Mouse (Mus musculus) intestine, postnatal 0 days (tissue): ENCODE measurements around the gene Lrrc4c. TPM values are rescaled to one million over a fixed set of nuclear protein-coding genes. Genes with fewer than 3 reads are reported as not detected.

ENCODE experiments used
- ATAC-seq: fragments of 200-750 bp; cut with Nextera tagmentation; 2 replicates; pipeline ENCODE4 v1.8.0; 2017; ENCODE audit warnings: mild to moderate bottlenecking, moderate TSS enrichment, moderate library complexity
- H3K27ac ChIP-seq: fragments of 300-500 bp; sonication (generic); 2 replicates; pipeline ENCODE4 v1.5.1; 2014; ENCODE audit warnings: mild to moderate bottlenecking, low read depth, low read length, moderate library complexity
- H3K27me3 ChIP-seq: fragments of 300-500 bp; sonication (generic); replicated peaks from 2 replicates; pipeline ENCODE4 v1.6.1; 2014; ENCODE audit warnings: low read length, mixed read lengths; ENCODE audit not compliant: control insufficient read depth, insufficient read depth
- H3K36me3 ChIP-seq: fragments of 300-500 bp; sonication (generic); 2 replicates; pipeline ENCODE4 v1.6.1; 2014; ENCODE audit warnings: mild to moderate bottlenecking, moderate library complexity; ENCODE audit not compliant: control insufficient read depth, insufficient read depth
- H3K4me1 ChIP-seq: fragments of 300-500 bp; sonication (generic); replicated peaks from 2 replicates; pipeline ENCODE4 v1.6.1; 2014; ENCODE audit warnings: antibody characterized with exemption, low read length, mixed read lengths; ENCODE audit not compliant: control insufficient read depth, insufficient read depth
- H3K4me2 ChIP-seq: fragments of 300-500 bp; sonication (generic); replicated peaks from 2 replicates; pipeline ENCODE4 v1.6.1; 2014; ENCODE audit warnings: low read depth, mild to moderate bottlenecking, moderate library complexity
- H3K4me3 ChIP-seq: fragments of 300-500 bp; sonication (generic); 2 replicates; pipeline ENCODE4 v1.5.1; 2014; ENCODE audit warnings: low read depth, low read length
- H3K9ac ChIP-seq: fragments of 300-500 bp; sonication (generic); 2 replicates; pipeline ENCODE4 v1.6.1; 2014; ENCODE audit warnings: mild to moderate bottlenecking, low read depth, low read length
- H3K9me3 ChIP-seq: fragments of 300-500 bp; sonication (generic); 2 replicates; pipeline ENCODE4 v1.6.1; 2016; ENCODE audit warnings: mixed run types; ENCODE audit not compliant: control insufficient read depth
- CTCF ChIP-seq: sonication (generic); IDR thresholded peaks from 2 replicates; pipeline ENCODE4 v1.5.1; 2016; ENCODE audit warnings: low read depth, mild to moderate bottlenecking, control low read depth, antibody characterized with exemption, moderate library complexity
- WGBS: fragments of 180-500 bp; shearing (Covaris S2); extraction: QIAGEN DNeasy Blood & Tissue Kit; methylation state at CpG from one replicate; pipeline ENCODE4 v1.1.7; 2014; 5-methylcytosine and 5-hydroxymethylcytosine counted together
- polyA plus RNA-seq: library from polyadenylated mRNA; unstranded; fragments of >200 nt; fragmentation: Nextera tagmentation; extraction: Ambion mirVana; gene quantifications from 2 replicates; pipeline ENCODE4 v1.2.1, GENCODE M21; 2015

Lrrc4c gene
- polyA plus RNA-seq, 1 experiment from 2014 or later = 1.2 TPM

- H3K9me3 ChIP-seq = no peaks in the 10 kb centered on the region
- no peak overlapping the region for H3K27ac ChIP-seq
- no peaks in the 10 kb centered on the region for H3K27me3 ChIP-seq
- no peak overlapping the region for H3K4me2 ChIP-seq
- ATAC-seq = no peak
- no peak overlapping the region for H3K9ac ChIP-seq
- H3K4me1 ChIP-seq = no peaks in the 10 kb centered on the region
- TF ChIP-seq CTCF = no peak
- H3K36me3 ChIP-seq = no peaks in the 10 kb centered on the region
- H3K4me3 ChIP-seq = no peak overlapping the region
Observed at GRCm38 (mm10) chr2:96723395-96723794, 405.4 kb downstream of the Lrrc4c start.

- Histone ChIP-seq H3K9me3 (no peaks in the 10 kb centered on the region), H3K9ac (no peak overlapping the region), H3K4me1 (no peaks in the 10 kb centered on the region), H3K27ac (no peak overlapping the region), H3K27me3 (no peaks in the 10 kb centered on the region), H3K4me3 (no peak overlapping the region), H3K4me2 (no peak overlapping the region), H3K36me3 (no peaks in the 10 kb centered on the region)
- no peak for ATAC-seq
- TF ChIP-seq CTCF = no peak
Observed at GRCm38 (mm10) chr2:96736081-96736480, 418.1 kb downstream of the Lrrc4c start.

- Histone ChIP-seq H3K9ac (no peak overlapping the region), H3K36me3 (no peaks in the 10 kb centered on the region), H3K9me3 (no peaks in the 10 kb centered on the region), H3K4me1 (no peaks in the 10 kb centered on the region), H3K4me2 (no peak overlapping the region), H3K27me3 (no peaks in the 10 kb centered on the region), H3K27ac (no peak overlapping the region), H3K4me3 (no peak overlapping the region)
- no peak for ATAC-seq
- TF ChIP-seq CTCF = no peak
Observed at GRCm38 (mm10) chr2:96755066-96755465, 437.1 kb downstream of the Lrrc4c start.

- no peaks in the 10 kb centered on the region for H3K4me1 ChIP-seq
- TF ChIP-seq CTCF = no peak
- no peaks in the 10 kb centered on the region for H3K27me3 ChIP-seq
- no peaks in the 10 kb centered on the region for H3K36me3 ChIP-seq
- no peak overlapping the region for H3K4me2 ChIP-seq
- WGBS = 60% methylated on average over 1 of the region's 1 CpGs
- H3K9me3 ChIP-seq = no peaks in the 10 kb centered on the region
- H3K27ac ChIP-seq = no peak overlapping the region
- no peak overlapping the region for H3K4me3 ChIP-seq
- ATAC-seq = no peak
- no peak overlapping the region for H3K9ac ChIP-seq
Observed at GRCm38 (mm10) chr2:96757701-96758100, 439.7 kb downstream of the Lrrc4c start.

GRCm38 (mm10) chr2:96763538-96763937 is 445.6 kb downstream of the Lrrc4c start:
- Histone ChIP-seq H3K36me3 (no peaks in the 10 kb centered on the region), H3K27ac (no peak overlapping the region), H3K27me3 (no peaks in the 10 kb centered on the region), H3K4me3 (no peak overlapping the region), H3K4me1 (no peaks in the 10 kb centered on the region), H3K9ac (no peak overlapping the region), H3K4me2 (no peak overlapping the region), H3K9me3 (no peaks in the 10 kb centered on the region)
- 59% methylated on average over 5 of the region's 5 CpGs for WGBS
- no peak for ATAC-seq
- TF ChIP-seq CTCF = no peak

- Histone ChIP-seq H3K4me3 (no peak overlapping the region), H3K9me3 (no peaks in the 10 kb centered on the region), H3K27me3 (no peaks in the 10 kb centered on the region), H3K4me1 (no peaks in the 10 kb centered on the region), H3K36me3 (no peaks in the 10 kb centered on the region), H3K9ac (no peak overlapping the region), H3K4me2 (no peak overlapping the region), H3K27ac (no peak overlapping the region)
- ATAC-seq = no peak
- no peak for TF ChIP-seq CTCF
Observed at GRCm38 (mm10) chr2:96775376-96775775, 457.4 kb downstream of the Lrrc4c start.

- H3K4me1 ChIP-seq = no peaks in the 10 kb centered on the region
- H3K4me2 ChIP-seq = no peak overlapping the region
- H3K4me3 ChIP-seq = no peak overlapping the region
- no peak overlapping the region for H3K9ac ChIP-seq
- no peaks in the 10 kb centered on the region for H3K9me3 ChIP-seq
- no peaks in the 10 kb centered on the region for H3K27me3 ChIP-seq
- no peak for TF ChIP-seq CTCF
- WGBS = 31% methylated on average over 6 of the region's 6 CpGs
- no peak overlapping the region for H3K27ac ChIP-seq
- H3K36me3 ChIP-seq = no peaks in the 10 kb centered on the region
- no peak for ATAC-seq
Observed at GRCm38 (mm10) chr2:96796681-96797385, 478.9 kb downstream of the Lrrc4c start.
